Mouse (Mus musculus) liver, adult (tissue): ENCODE measurements around the gene Smad5.

Source experiments
- GATA4 ChIP-seq: IDR thresholded peaks from 2 replicates; pipeline ENCODE4 v1.6.1; 2014; ENCODE audit warnings: mild to moderate bottlenecking, low read length; ENCODE audit not compliant: insufficient replicate concordance

The Smad5 gene

GRCm38 (mm10) chr13:56702469-56703221, at the start of gene Smad5:
Smad5 (plus strand) TSS chr13:56703010.
- no peak for TF ChIP-seq GATA4

- no peak for TF ChIP-seq GATA4
Measured at GRCm38 (mm10) chr13:56654176-56654575, 48.6 kb upstream of the Smad5 start.

- TF ChIP-seq GATA4, result no peak
Measured at GRCm38 (mm10) chr13:56657946-56658512, 44.8 kb upstream of the Smad5 start.

- no peak for TF ChIP-seq GATA4
Measured at GRCm38 (mm10) chr13:56658931-56659330, 43.9 kb upstream of the Smad5 start.

- TF ChIP-seq GATA4, result no peak
Measured at GRCm38 (mm10) chr13:56661914-56662621, 40.7 kb upstream of the Smad5 start.

GRCm38 (mm10) chr13:56664256-56665170, 38.3 kb upstream of the Smad5 start:
- TF ChIP-seq GATA4, result no peak

GRCm38 (mm10) chr13:56671206-56671605, 31.6 kb upstream of the Smad5 start:
- no peak for TF ChIP-seq GATA4

GRCm38 (mm10) chr13:56677731-56678130, 25.1 kb upstream of the Smad5 start:
- TF ChIP-seq GATA4, result no peak

GRCm38 (mm10) chr13:56678188-56678787, 24.5 kb upstream of the Smad5 start:
- TF ChIP-seq GATA4, result peak; percentile 62; the same call in 1 of the 2 replicates

GRCm38 (mm10) chr13:56678826-56679504, 23.8 kb upstream of the Smad5 start:
- no peak for TF ChIP-seq GATA4

GRCm38 (mm10) chr13:56681924-56682323, 20.9 kb upstream of the Smad5 start:
- TF ChIP-seq GATA4, result no peak

- TF ChIP-seq GATA4, result no peak
Measured at GRCm38 (mm10) chr13:56682326-56682725, 20.5 kb upstream of the Smad5 start.

GRCm38 (mm10) chr13:56683306-56683705, 19.5 kb upstream of the Smad5 start:
- no peak for TF ChIP-seq GATA4

GRCm38 (mm10) chr13:56692011-56692410, 10.8 kb upstream of the Smad5 start:
- no peak for TF ChIP-seq GATA4
